Mouse (Mus musculus) gastrocnemius, postnatal 4 days (tissue): ENCODE data around the gene Eif4e2. TPM values are rescaled to one million over a fixed set of nuclear protein-coding genes. Genes with fewer than 3 reads are reported as not detected.

Experiments
- DNase-seq, 2 experiments: peaks; one replicate each; pipeline ENCODE4 v3.0.0; 2021 to 2022; ENCODE audit warnings: low spot score in 2 of 2, mixed read lengths in 2 of 2
- total RNA-seq, 2 experiments: library from RNA; stranded (reverse); gene quantifications; 2 replicates each; pipeline ENCODE4 v1.2.3; 2021

Eif4e2 gene
- total RNA-seq, 2 experiments from 2014 or later = 107 to 110 TPM

- no peak for DNase-seq
These were observed 41.5 kb downstream of the Eif4e2 start for GRCm38 (mm10) chr1:87255173-87255572.

GRCm38 (mm10) chr1:87257691-87258090 is 44.0 kb downstream of the Eif4e2 start:
- DNase-seq = no peak

GRCm38 (mm10) chr1:87258484-87258883 is 44.8 kb downstream of the Eif4e2 start:
- DNase-seq = no peak

- DNase-seq = no peak
These were observed 45.6 kb downstream of the Eif4e2 start for GRCm38 (mm10) chr1:87259316-87259715.

- DNase-seq = no peak
These were observed 49.5 kb downstream of the Eif4e2 start for GRCm38 (mm10) chr1:87263257-87263656.

- DNase-seq = no peak
These were observed 50.1 kb downstream of the Eif4e2 start for GRCm38 (mm10) chr1:87263796-87264133.

- DNase-seq = peak in 1 of 2 experiments; percentile 64
These were observed 50.7 kb downstream of the Eif4e2 start, which contains the start of gene Efhd1 for GRCm38 (mm10) chr1:87264134-87265006. Gene Efhd1, plus strand, starts transcription at chr1:87264363.

- DNase-seq = no peak
These were observed 51.5 kb downstream of the Eif4e2 start for GRCm38 (mm10) chr1:87265200-87265599.

GRCm38 (mm10) chr1:87266296-87267090 is 52.8 kb downstream of the Eif4e2 start:
- DNase-seq = no peak

GRCm38 (mm10) chr1:87270204-87270603 is 56.5 kb downstream of the Eif4e2 start:
- peak in 1 of 2 experiments; percentile 35 for DNase-seq

- DNase-seq = peak in 1 of 2 experiments; percentile 63
These were observed 57.1 kb downstream of the Eif4e2 start for GRCm38 (mm10) chr1:87270641-87271467.

GRCm38 (mm10) chr1:87271596-87271995 is 57.9 kb downstream of the Eif4e2 start:
- DNase-seq = no peak

- no peak for DNase-seq
These were observed 58.7 kb downstream of the Eif4e2 start for GRCm38 (mm10) chr1:87272462-87272861.

GRCm38 (mm10) chr1:87273514-87273942 is 59.8 kb downstream of the Eif4e2 start:
- peak in 1 of 2 experiments; percentile 45 for DNase-seq

- no peak for DNase-seq
These were observed 60.4 kb downstream of the Eif4e2 start for GRCm38 (mm10) chr1:87274134-87274533.

GRCm38 (mm10) chr1:87275151-87275550 is 61.4 kb downstream of the Eif4e2 start:
- no peak for DNase-seq

GRCm38 (mm10) chr1:87276056-87276455 is 62.3 kb downstream of the Eif4e2 start:
- no peak for DNase-seq

- DNase-seq = no peak
These were observed 66.6 kb downstream of the Eif4e2 start for GRCm38 (mm10) chr1:87280281-87280680.

GRCm38 (mm10) chr1:87281599-87282412 is 68.1 kb downstream of the Eif4e2 start:
- no peak for DNase-seq

- no peak for DNase-seq
These were observed 68.7 kb downstream of the Eif4e2 start for GRCm38 (mm10) chr1:87282413-87282788.
